Mouse (Mus musculus) heart, postnatal 0 days (tissue): ENCODE data around the gene Tut7. TPM values are rescaled to one million over a fixed set of nuclear protein-coding genes. Genes with fewer than 3 reads are reported as not detected.

Experiments
- ATAC-seq: fragments of 200-750 bp; cut with Nextera tagmentation; 2 replicates; pipeline ENCODE4 v1.8.0; 2017; ENCODE audit warnings: low read depth, moderate number of reproducible peaks, moderate library complexity; ENCODE audit not compliant: insufficient read depth
- DNase-seq: peaks from one replicate; pipeline ENCODE4 v3.0.0-alpha.2; 2016; ENCODE audit warnings: low spot score
- H3K27ac ChIP-seq: fragments of 300-500 bp; sonication (generic); 2 replicates; pipeline ENCODE4 v1.5.1; 2014; ENCODE audit warnings: low read depth, mild to moderate bottlenecking
- H3K27me3 ChIP-seq: fragments of 300-500 bp; sonication (generic); 2 replicates; pipeline ENCODE4 v1.6.1; 2014; ENCODE audit warnings: low read length, mixed read lengths; ENCODE audit not compliant: control insufficient read depth, insufficient read depth
- H3K36me3 ChIP-seq: fragments of 300-500 bp; sonication (generic); replicated peaks from 2 replicates; pipeline ENCODE4 v1.6.1; 2014; ENCODE audit warnings: low read length, mixed read lengths; ENCODE audit not compliant: control insufficient read depth, insufficient read depth
- H3K4me1 ChIP-seq: fragments of 300-500 bp; sonication (generic); 2 replicates; pipeline ENCODE4 v1.6.1; 2014; ENCODE audit warnings: antibody characterized with exemption; ENCODE audit not compliant: control insufficient read depth, insufficient read depth
- H3K4me2 ChIP-seq: fragments of 300-500 bp; sonication (generic); 2 replicates; pipeline ENCODE4 v1.6.1; 2014; ENCODE audit warnings: low read depth, mild to moderate bottlenecking, low read length, moderate library complexity
- H3K4me3 ChIP-seq: fragments of 300-500 bp; sonication (generic); 2 replicates; pipeline ENCODE4 v1.5.1; 2014; ENCODE audit warnings: low read depth, low read length
- H3K9ac ChIP-seq: fragments of 300-500 bp; sonication (generic); replicated peaks from 2 replicates; pipeline ENCODE4 v1.6.1; 2014; ENCODE audit warnings: low read depth, low read length, mixed read lengths
- H3K9me3 ChIP-seq: fragments of 300-500 bp; sonication (generic); replicated peaks from 2 replicates; pipeline ENCODE4 v1.6.1; 2016; ENCODE audit warnings: low read length; ENCODE audit not compliant: control insufficient read depth
- CTCF ChIP-seq: IDR thresholded peaks from 2 replicates; pipeline ENCODE4 v1.5.1; 2016; ENCODE audit warnings: antibody characterized with exemption, control low read depth, low read depth
- EP300 ChIP-seq: IDR thresholded peaks from 2 replicates; pipeline ENCODE4 v1.6.1; 2016; ENCODE audit warnings: antibody characterized with exemption, low read depth
- WGBS: fragments of 180-500 bp; shearing (Covaris S2); extraction: QIAGEN DNeasy Blood & Tissue Kit; methylation state at CpG from one replicate; pipeline ENCODE4 v1.1.7; 2014; 5-methylcytosine and 5-hydroxymethylcytosine counted together
- polyA plus RNA-seq: library from polyadenylated mRNA; unstranded; fragments of >200 nt; fragmentation: Nextera tagmentation; extraction: Ambion mirVana; gene quantifications from 2 replicates; pipeline ENCODE4 v1.2.1, GENCODE M21; 2015
- total RNA-seq: library from RNA; depleted of rRNA; stranded (reverse); fragments of >200 nt; gene quantifications from 2 replicates; pipeline ENCODE4 v1.2.3, GENCODE M21; 2014; ENCODE audit warnings: low replicate concordance; rRNA removed

The Tut7 gene
- total RNA-seq: 19.3 and 24.3 TPM in 2 replicates
- polyA plus RNA-seq: 24.0 and 26.3 TPM in 2 replicates

DNA sequence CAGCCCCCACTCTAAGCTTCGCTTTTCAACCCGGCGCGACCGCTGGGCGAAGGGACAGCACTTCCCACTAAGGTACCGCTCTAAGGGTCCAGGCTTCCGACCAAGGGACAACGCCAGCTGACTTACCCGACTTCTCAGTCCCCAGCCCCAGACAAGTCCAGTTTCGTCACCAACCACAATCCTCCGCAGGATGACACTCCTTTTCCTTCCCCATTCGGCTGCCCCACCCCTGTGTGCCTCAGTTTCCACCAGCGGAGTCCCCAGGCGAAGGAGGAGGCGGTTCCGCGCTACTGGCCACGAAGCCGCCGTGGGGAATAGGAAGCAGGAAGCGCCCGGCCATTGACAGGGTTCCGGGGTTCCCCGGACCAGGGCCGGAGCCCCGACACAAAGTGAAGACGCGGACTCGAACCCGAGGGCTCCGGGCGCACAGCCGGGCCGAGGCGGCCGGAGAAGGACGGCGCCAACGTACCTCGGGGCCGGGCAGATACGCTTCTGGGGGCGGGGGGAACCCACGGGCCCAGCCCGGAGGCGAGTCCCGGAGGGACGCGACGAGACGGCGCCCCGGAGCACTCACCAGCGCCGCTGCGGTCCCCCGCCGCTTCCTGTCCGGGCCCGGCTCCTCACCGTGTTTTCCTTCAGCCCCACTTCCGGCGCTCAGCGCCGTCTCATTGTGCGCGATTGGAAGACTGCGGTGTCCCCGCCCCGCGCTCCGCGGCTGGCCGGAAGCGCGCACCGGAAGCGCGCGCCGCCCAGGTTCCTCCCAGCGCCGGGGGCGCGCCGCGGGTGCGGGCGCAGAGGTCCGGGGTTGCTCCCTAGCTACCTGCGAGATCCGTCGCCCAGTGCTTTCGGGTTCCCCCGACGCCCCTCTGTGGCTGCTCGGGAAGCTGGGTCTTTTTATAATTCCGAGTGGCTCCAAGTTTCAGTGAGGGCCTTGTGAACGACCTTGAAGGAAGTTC is at the start of gene Tut7:
Gene Tut7 (minus strand): TSS at position 641 of the 956 bp plus-strand sequence.
- Histone ChIP-seq H3K4me3 (peak within 1 kb of the TSS; percentile 79), H3K9ac (peak within 1 kb of the TSS; percentile 95), H3K4me2 (peak within 1 kb of the TSS; percentile 83), H3K27ac (peak within 1 kb of the TSS; percentile 96), H3K36me3 (0 out of 2 replicates have a peak, but pooled peaks cover 1% of the 10 kb centered on the region), H3K27me3 (no peaks in the 10 kb centered on the region), H3K4me1 (peaks cover 28% of the 10 kb centered on the region), H3K9me3 (no peaks in the 10 kb centered on the region)
- DNase-seq (peak; percentile 93), ATAC-seq (peak; percentile 95)
- under 1% methylated on average over 94 of the region's 100 CpGs for WGBS
- TF ChIP-seq CTCF (no peak), EP300 (peak; percentile 88)

DNA sequence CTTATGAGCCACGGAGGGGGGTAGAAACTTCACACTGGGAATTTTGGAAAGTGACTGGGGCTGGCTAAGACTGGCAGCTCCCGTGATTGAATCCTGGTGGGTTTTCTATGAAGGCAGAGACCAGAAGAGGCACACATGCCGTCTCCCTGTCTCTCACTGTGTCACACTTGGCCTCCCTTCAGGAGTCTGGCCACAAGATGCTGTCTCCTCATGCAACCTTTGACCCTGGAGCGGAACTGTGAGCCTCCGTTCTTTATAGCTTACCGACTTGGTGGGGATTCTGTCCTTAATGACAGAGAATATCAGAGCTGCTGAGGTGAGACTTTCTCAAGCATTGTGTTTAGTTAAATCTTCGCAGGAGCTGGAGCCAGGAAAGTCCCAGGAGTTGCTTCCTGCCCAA is 49.5 kb upstream of the Tut7 start:
- H3K4me2 ChIP-seq: no peak overlapping the region
- WGBS: 76% methylated on average over 7 of the region's 7 CpGs
- no peaks in the 10 kb centered on the region for H3K4me1 ChIP-seq
- TF ChIP-seq EP300 (no peak), CTCF (no peak)
- no peaks in the 10 kb centered on the region for H3K27me3 ChIP-seq
- no peaks in the 10 kb centered on the region for H3K36me3 ChIP-seq
- DNase-seq (no peak), ATAC-seq (no peak)
- no peaks in the 10 kb centered on the region for H3K9me3 ChIP-seq
- no peak overlapping the region for H3K27ac ChIP-seq
- H3K9ac ChIP-seq: no peak overlapping the region
- no peak overlapping the region for H3K4me3 ChIP-seq

DNA sequence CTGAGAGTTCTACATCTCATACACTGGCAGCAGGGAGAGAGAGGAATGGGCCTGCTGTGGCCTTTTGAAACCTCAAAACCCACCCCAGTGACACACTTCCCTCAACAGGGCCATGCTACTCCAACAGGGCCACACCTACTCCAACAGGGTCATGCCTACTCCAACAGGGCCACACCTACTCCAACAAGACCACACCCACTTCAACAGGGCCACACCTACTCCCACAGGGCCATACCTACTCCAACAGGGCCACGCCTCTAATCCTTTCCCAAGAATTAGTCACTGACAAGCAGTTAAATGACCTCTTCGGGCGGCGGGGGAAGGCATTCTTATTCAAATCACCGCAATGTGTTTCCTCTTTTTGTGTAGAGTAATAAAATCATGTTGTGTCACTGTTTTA is 47.1 kb upstream of the Tut7 start:
- ATAC-seq (no peak), DNase-seq (no peak)
- Histone ChIP-seq H3K4me2 (no peak overlapping the region), H3K9me3 (no peaks in the 10 kb centered on the region), H3K4me3 (no peak overlapping the region), H3K27me3 (no peaks in the 10 kb centered on the region), H3K36me3 (no peaks in the 10 kb centered on the region), H3K9ac (no peak overlapping the region), H3K4me1 (no peaks in the 10 kb centered on the region), H3K27ac (no peak overlapping the region)
- 90% methylated on average over 5 of the region's 5 CpGs for WGBS
- TF ChIP-seq EP300 (no peak), CTCF (no peak)

DNA sequence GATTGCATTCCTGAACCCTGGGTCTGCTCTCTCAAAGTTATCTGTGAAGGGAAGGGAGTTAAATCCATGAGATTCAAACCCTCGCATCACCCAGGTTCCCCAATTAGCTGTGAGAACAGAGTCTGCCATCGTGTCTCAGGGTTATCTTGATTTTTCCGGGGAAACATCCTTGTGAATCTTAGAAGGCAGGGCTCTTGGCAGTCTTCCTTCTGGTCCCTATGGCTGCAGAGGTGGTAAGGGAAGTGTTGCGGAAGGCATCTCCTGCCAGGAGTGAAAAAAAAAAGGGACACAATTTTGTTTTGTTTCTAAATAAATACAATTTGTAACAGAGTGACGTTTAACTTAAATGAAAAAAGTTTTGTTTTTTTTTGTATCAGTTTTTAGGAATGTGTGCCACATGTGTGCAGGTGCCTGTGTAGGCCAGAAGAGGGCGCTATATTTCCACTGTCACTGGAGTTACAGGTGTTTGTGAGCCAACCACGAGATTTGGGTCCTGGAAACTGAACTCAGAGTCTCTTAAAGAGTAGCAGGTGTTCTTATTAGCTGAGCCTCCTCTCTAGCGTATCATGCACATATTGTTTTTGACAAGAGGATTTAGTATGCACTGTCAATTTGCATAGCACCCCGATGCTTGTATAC is 45.2 kb upstream of the Tut7 start:
- H3K9me3 ChIP-seq: no peaks in the 10 kb centered on the region
- no peak overlapping the region for H3K27ac ChIP-seq
- no peak overlapping the region for H3K4me3 ChIP-seq
- DNase-seq (no peak), ATAC-seq (no peak)
- H3K4me2 ChIP-seq: no peak overlapping the region
- H3K9ac ChIP-seq: no peak overlapping the region
- H3K4me1 ChIP-seq: no peaks in the 10 kb centered on the region
- H3K36me3 ChIP-seq: no peaks in the 10 kb centered on the region
- H3K27me3 ChIP-seq: no peaks in the 10 kb centered on the region
- TF ChIP-seq CTCF (peak; percentile 11; the same call in 1 of the 2 replicates), EP300 (no peak)
- 59% methylated on average over 9 of the region's 9 CpGs for WGBS

DNA sequence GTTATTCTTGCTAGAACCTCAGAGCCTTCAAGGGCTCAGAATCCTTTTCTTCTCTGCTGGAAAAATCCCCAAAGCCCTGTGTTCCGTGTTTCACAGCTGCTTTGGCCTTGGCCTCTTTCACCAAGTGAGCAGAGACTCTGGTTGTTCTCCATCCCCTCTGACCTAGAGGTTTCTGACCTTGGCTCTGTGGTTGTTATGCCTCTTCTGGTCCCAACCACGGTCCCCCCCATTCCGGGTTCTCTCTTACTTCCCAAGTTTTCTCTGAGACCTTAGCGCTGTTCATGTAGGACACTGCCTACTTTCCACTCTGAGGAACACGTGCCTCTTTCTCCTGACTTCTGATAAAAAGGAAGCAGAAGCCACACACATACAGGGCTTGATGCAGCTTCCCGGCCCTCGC is 44.2 kb upstream of the Tut7 start:
- H3K9ac ChIP-seq: no peak overlapping the region
- H3K36me3 ChIP-seq: no peaks in the 10 kb centered on the region
- no peak overlapping the region for H3K27ac ChIP-seq
- no peak overlapping the region for H3K4me3 ChIP-seq
- TF ChIP-seq EP300: no peak
- TF ChIP-seq CTCF: no peak
- ATAC-seq (no peak), DNase-seq (no peak)
- no peak overlapping the region for H3K4me2 ChIP-seq
- H3K9me3 ChIP-seq: no peaks in the 10 kb centered on the region
- no peaks in the 10 kb centered on the region for H3K27me3 ChIP-seq
- WGBS: 65% methylated on average over 7 of the region's 7 CpGs
- no peaks in the 10 kb centered on the region for H3K4me1 ChIP-seq
